Mouse (Mus musculus) lung, embryonic 14.5 days (tissue): ENCODE data around the gene Vgf. TPM values are rescaled to one million over a fixed set of nuclear protein-coding genes. Genes with fewer than 3 reads are reported as not detected.
A peak's percentile ranks its signal among the peaks of the same experiment; 100 is the strongest.

ENCODE experiments used
- ATAC-seq: fragments of 200-750 bp; cut with Nextera tagmentation; 2 replicates; pipeline ENCODE4 v1.8.0; 2017; ENCODE audit warnings: mild to moderate bottlenecking, moderate TSS enrichment, moderate library complexity; ENCODE audit not compliant: insufficient read depth
- DNase-seq: peaks from one replicate; pipeline ENCODE4 v3.0.0-alpha.2; 2015
- H3K27ac ChIP-seq: fragments of 300-500 bp; sonication (generic); 2 replicates; pipeline ENCODE4 v1.5.1; 2014; ENCODE audit warnings: low read depth, mild to moderate bottlenecking, moderate library complexity
- H3K27me3 ChIP-seq: fragments of 300-500 bp; sonication (generic); 2 replicates; pipeline ENCODE4 v1.6.1; 2014; ENCODE audit warnings: low read length, control low read depth; ENCODE audit not compliant: insufficient read depth
- H3K36me3 ChIP-seq: fragments of 300-500 bp; sonication (generic); 2 replicates; pipeline ENCODE4 v1.6.1; 2014; ENCODE audit warnings: control low read depth; ENCODE audit not compliant: insufficient read depth
- H3K4me1 ChIP-seq: fragments of 300-500 bp; sonication (generic); 2 replicates; pipeline ENCODE4 v1.6.1; 2014; ENCODE audit warnings: antibody characterized with exemption, control low read depth; ENCODE audit not compliant: insufficient read depth
- H3K4me2 ChIP-seq: fragments of 300-500 bp; sonication (generic); 2 replicates; pipeline ENCODE4 v1.6.1; 2014; ENCODE audit warnings: mild to moderate bottlenecking
- H3K4me3 ChIP-seq: fragments of 300-500 bp; sonication (generic); 2 replicates; pipeline ENCODE4 v1.5.1; 2014; ENCODE audit warnings: low read depth, low read length
- H3K9ac ChIP-seq: fragments of 300-500 bp; sonication (generic); 2 replicates; pipeline ENCODE4 v1.6.1; 2014
- H3K9me3 ChIP-seq: fragments of 300-500 bp; sonication (generic); 2 replicates; pipeline ENCODE4 v1.6.1; 2016; ENCODE audit warnings: low read depth, low read length, control low read depth
- CTCF ChIP-seq: IDR thresholded peaks from 2 replicates; pipeline ENCODE4 v1.5.1; 2016; ENCODE audit warnings: antibody characterized with exemption, low read depth
- WGBS: fragments of 180-500 bp; shearing (Covaris S2); extraction: QIAGEN DNeasy Blood & Tissue Kit; methylation state at CpG from one replicate; pipeline ENCODE4 v1.1.7; 2014; 5-methylcytosine and 5-hydroxymethylcytosine counted together
- polyA plus RNA-seq: library from polyadenylated mRNA; unstranded; fragments of >200 nt; fragmentation: Nextera tagmentation; extraction: Ambion mirVana; gene quantifications from 2 replicates; pipeline ENCODE4 v1.2.1, GENCODE M21; 2014

The Vgf gene
- polyA plus RNA-seq, 1 experiment from 2014 or later = 0.13 TPM

- H3K4me2 ChIP-seq = peak overlapping the region; percentile 62
- no peak overlapping the region for H3K27ac ChIP-seq
- 1% methylated on average over 52 of the region's 52 CpGs for WGBS
- ATAC-seq = peak; percentile 42
- peak overlapping the region; percentile 27 for H3K4me3 ChIP-seq
- H3K4me1 ChIP-seq = peaks cover 11% of the 10 kb centered on the region; the same call in 1 of the 2 replicates
- H3K27me3 ChIP-seq = peaks cover 71% of the 10 kb centered on the region
- no peak overlapping the region for H3K9ac ChIP-seq
- peak; percentile 99 for DNase-seq
- TF ChIP-seq CTCF = peak; percentile 8; the same call in 1 of the 2 replicates
- H3K9me3 ChIP-seq = no peaks in the 10 kb centered on the region
- 0 out of 2 replicates have a peak, but pooled peaks cover 3% of the 10 kb centered on the region for H3K36me3 ChIP-seq
These were observed 3.6 kb downstream of the Vgf start for GRCm38 (mm10) chr5:137029643-137030415.

- 0 out of 2 replicates have a peak, but pooled peaks cover 6% of the 10 kb centered on the region for H3K36me3 ChIP-seq
- no peak for ATAC-seq
- WGBS = 14% methylated on average over 22 of the region's 22 CpGs
- peak overlapping the region; percentile 27; the same call in 1 of the 2 replicates for H3K4me3 ChIP-seq
- no peaks in the 10 kb centered on the region for H3K9me3 ChIP-seq
- H3K27ac ChIP-seq = no peak overlapping the region
- DNase-seq = no peak
- no peak for TF ChIP-seq CTCF
- no peak overlapping the region for H3K9ac ChIP-seq
- peak overlapping the region; percentile 62 for H3K4me2 ChIP-seq
- peaks cover 66% of the 10 kb centered on the region for H3K27me3 ChIP-seq
- H3K4me1 ChIP-seq = peaks cover 11% of the 10 kb centered on the region; the same call in 1 of the 2 replicates
These were observed 4.2 kb downstream of the Vgf start for GRCm38 (mm10) chr5:137030416-137030810.

- ATAC-seq = no peak
These were observed 5.2 kb downstream of the Vgf start for GRCm38 (mm10) chr5:137031076-137032032.

GRCm38 (mm10) chr5:137032033-137032421 lies 5.8 kb downstream of the Vgf start:
- H3K4me2 ChIP-seq = peak overlapping the region; percentile 100
- under 1% methylated on average over 33 of the region's 33 CpGs for WGBS
- H3K4me3 ChIP-seq = peak overlapping the region; percentile 44
- H3K9me3 ChIP-seq = no peaks in the 10 kb centered on the region
- H3K27ac ChIP-seq = no peak overlapping the region
- DNase-seq (no peak), ATAC-seq (no peak)
- H3K36me3 ChIP-seq = peaks cover 21% of the 10 kb centered on the region; the same call in 1 of the 2 replicates
- H3K9ac ChIP-seq = no peak overlapping the region
- H3K4me1 ChIP-seq = peaks cover 11% of the 10 kb centered on the region; the same call in 1 of the 2 replicates
- TF ChIP-seq CTCF = 0 out of 2 replicates have a peak, but pooled peaks have one; percentile 24
- H3K27me3 ChIP-seq = peaks cover 49% of the 10 kb centered on the region

More at GRCm38 (mm10) chr5:137031076-137032032, 5.2 kb downstream of the Vgf start:
- H3K27ac ChIP-seq = no peak overlapping the region
- peaks cover 11% of the 10 kb centered on the region; the same call in 1 of the 2 replicates for H3K4me1 ChIP-seq
- H3K27me3 ChIP-seq = peaks cover 56% of the 10 kb centered on the region
- peaks cover 15% of the 10 kb centered on the region; the same call in 1 of the 2 replicates for H3K36me3 ChIP-seq
- peak overlapping the region; percentile 44 for H3K4me3 ChIP-seq
- H3K4me2 ChIP-seq = peak overlapping the region; percentile 100
- no peak for TF ChIP-seq CTCF
- no peak overlapping the region for H3K9ac ChIP-seq
- DNase-seq = peak; percentile 67
- WGBS = under 1% methylated on average over 78 of the region's 78 CpGs
- no peaks in the 10 kb centered on the region for H3K9me3 ChIP-seq

- under 1% methylated on average over 41 of the region's 49 CpGs for WGBS
- peaks cover 47% of the 10 kb centered on the region for H3K27me3 ChIP-seq
- no peak for TF ChIP-seq CTCF
These were observed 6.5 kb downstream of the Vgf start for GRCm38 (mm10) chr5:137032641-137033074.

GRCm38 (mm10) chr5:137036211-137036610 lies 10.0 kb downstream of the Vgf start:
- ATAC-seq = no peak
- Histone ChIP-seq H3K36me3 (peaks cover 57% of the 10 kb centered on the region), H3K9me3 (no peaks in the 10 kb centered on the region), H3K4me2 (no peak overlapping the region), H3K4me3 (no peak overlapping the region), H3K27ac (no peak overlapping the region), H3K9ac (no peak overlapping the region), H3K4me1 (0 out of 2 replicates have a peak, but pooled peaks cover 6% of the 10 kb centered on the region), H3K27me3 (peaks cover 14% of the 10 kb centered on the region)
- WGBS = 76% methylated on average over 13 of the region's 13 CpGs
- no peak for TF ChIP-seq CTCF
- no peak for DNase-seq

More at GRCm38 (mm10) chr5:137032641-137033074, 6.5 kb downstream of the Vgf start:
- Histone ChIP-seq H3K4me2 (peak overlapping the region; percentile 100), H3K36me3 (peaks cover 25% of the 10 kb centered on the region; the same call in 1 of the 2 replicates), H3K27ac (no peak overlapping the region), H3K4me1 (peaks cover 11% of the 10 kb centered on the region; the same call in 1 of the 2 replicates), H3K4me3 (peak overlapping the region; percentile 44), H3K9me3 (no peaks in the 10 kb centered on the region), H3K9ac (0 out of 2 replicates have a peak overlapping the region, but pooled peaks have one; percentile 20)
- ATAC-seq (peak; percentile 79), DNase-seq (peak; percentile 92)
